Mouse (Mus musculus) lung, postnatal 0 days (tissue): ENCODE results near the gene Slc39a8.

Experiments
- CTCF ChIP-seq: IDR thresholded peaks from 2 replicates; pipeline ENCODE4 v1.5.1; 2016; ENCODE audit warnings: antibody characterized with exemption, mild to moderate bottlenecking
- EP300 ChIP-seq: IDR thresholded peaks from 2 replicates; pipeline ENCODE4 v1.6.1; 2016; ENCODE audit warnings: antibody characterized with exemption, mild to moderate bottlenecking, control low read depth

DNA sequence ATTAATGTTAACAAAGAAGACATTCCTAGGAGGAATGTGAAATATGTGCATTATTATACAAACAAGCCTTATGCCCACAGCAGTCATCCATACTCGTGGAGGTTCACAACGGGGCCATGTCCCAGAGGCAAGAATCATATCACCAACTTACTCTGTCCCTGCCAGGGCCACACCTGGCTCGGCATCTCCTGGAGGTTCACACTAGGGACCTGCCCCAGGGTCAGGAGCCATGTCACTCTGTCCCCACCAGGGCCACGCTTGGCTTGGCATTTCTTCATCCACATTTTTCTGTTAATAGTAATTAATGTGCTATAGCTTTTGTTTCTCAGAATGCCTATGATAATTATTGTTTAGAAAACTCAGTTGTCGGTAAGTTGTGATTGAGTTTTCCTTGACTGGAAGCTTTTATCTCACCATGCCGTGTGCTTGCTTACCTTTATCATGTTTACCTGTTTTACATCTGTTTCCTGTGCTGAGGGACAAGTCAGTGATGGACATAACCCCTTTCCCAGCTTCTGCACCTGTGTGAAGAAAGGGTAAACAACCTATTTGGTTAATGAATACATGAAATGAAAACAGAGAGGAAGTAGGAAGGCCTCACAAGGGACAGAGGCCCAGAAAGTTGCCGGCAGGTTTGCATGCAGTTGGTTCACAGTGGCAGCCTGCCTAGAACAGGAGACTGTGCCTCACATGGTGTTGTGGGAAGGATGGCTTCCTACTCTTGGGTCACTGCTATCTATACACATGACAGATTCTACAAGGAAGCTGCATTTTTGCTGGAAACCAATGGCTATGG lies 16.8 kb downstream of the Slc39a8 start:
- no peak for TF ChIP-seq CTCF
- TF ChIP-seq EP300 = no peak
